Mouse (Mus musculus): ENCODE results near the gene Zkscan7.

GRCm38 (mm10) chr9:122922436-122922835 lies 37.0 kb downstream of the Zkscan7 start:
- TF ChIP-seq CTCF (IDR thresholded peaks at IDR 0.05) (no peak), EP300 (IDR thresholded peaks at IDR 0.05) (no peak)

All from lung, postnatal 0 days (tissue).